Mouse (Mus musculus) lung, postnatal 10 days (tissue): ENCODE results near the gene Jsrp1.
"Not testable (repeated sequence)": the region's sequence is repeated elsewhere in the genome, so short reads cannot be mapped to it uniquely, and the experiment has no call there.

Experiments
- DNase-seq: peaks from one replicate; pipeline ENCODE4 v3.0.0; 2021

The Jsrp1 gene

DNA sequence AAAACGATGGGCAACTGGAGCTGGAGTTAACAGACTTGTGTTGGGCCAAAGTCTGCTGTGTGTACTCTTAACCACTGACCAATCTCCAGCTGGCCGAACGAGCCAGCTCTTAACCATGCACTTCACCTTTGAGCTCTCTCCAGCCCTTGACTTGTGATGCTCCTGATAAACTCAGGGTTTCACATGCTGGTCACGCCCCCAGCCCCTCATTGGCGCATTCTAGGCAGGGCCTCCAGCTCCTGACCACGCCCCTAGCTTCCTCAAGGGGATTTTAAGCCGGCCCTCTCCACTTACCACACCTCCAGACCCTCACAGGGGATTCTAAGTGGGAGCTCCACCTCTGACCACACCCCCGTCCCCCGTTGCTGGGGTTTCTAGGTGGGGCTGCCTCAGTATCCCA lies 17.8 kb upstream of the Jsrp1 start:
- DNase-seq = peak; percentile 85

GRCm38 (mm10) chr10:80829359-80830278 lies 16.3 kb upstream of the Jsrp1 start:
- no peak for DNase-seq

GRCm38 (mm10) chr10:80828587-80828986 lies 15.3 kb upstream of the Jsrp1 start:
- DNase-seq = not testable (repeated sequence)

- no peak for DNase-seq
Observed at GRCm38 (mm10) chr10:80827870-80828420, 14.6 kb upstream of the Jsrp1 start.

GRCm38 (mm10) chr10:80827063-80827869 lies 14.0 kb upstream of the Jsrp1 start:
- no peak for DNase-seq

GRCm38 (mm10) chr10:80826151-80827062 lies 13.1 kb upstream of the Jsrp1 start, which contains the start of gene Oaz1:
Gene Oaz1, plus strand, starts transcription at chr10:80826656.
- DNase-seq = peak; percentile 100

- DNase-seq = no peak
Observed at GRCm38 (mm10) chr10:80824827-80825226, 11.5 kb upstream of the Jsrp1 start.

DNA sequence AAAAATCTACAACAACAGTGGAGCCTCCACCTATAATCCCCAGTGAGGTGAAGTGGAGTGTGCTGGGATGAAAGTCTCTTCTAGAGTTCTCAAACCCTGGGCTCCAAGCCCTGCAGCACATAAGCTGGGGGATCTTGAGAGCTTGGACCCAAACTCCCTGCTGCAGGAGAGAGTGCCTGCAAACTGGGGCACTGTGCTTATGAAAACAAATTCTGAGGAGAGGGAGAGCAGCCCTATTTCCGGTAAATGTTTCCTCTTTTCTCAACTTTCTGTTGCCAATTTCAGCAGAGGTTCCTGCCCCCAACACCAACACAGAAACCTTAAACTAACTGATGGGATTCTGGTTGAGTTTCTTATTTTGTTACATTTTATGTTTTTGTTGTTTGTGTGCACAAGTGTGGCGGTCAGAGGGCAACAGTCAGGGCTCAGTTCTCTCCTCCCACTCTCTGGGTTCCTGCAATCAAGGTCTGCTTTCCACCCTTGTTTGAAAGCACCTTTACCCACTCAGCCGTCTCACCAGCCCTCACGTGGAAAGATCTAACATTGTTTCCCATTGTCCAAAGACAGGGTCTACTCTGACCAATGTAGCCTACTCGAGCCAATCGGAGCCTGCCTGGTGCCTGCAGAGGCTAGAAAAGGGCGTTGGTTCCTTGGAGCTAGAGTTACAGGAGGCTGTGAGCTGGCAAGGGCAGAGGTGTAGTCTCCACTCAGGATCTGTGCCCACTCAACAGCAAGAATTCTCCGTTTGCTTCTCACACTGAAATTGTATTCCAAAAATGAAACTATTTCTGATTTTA lies 10.7 kb upstream of the Jsrp1 start:
- no peak for DNase-seq

GRCm38 (mm10) chr10:80823316-80823715 lies 10.0 kb upstream of the Jsrp1 start:
- no peak for DNase-seq

- no peak for DNase-seq
Observed at GRCm38 (mm10) chr10:80822528-80822927, 9.2 kb upstream of the Jsrp1 start.

GRCm38 (mm10) chr10:80821991-80822390 lies 8.7 kb upstream of the Jsrp1 start:
- peak; percentile 62 for DNase-seq

DNA sequence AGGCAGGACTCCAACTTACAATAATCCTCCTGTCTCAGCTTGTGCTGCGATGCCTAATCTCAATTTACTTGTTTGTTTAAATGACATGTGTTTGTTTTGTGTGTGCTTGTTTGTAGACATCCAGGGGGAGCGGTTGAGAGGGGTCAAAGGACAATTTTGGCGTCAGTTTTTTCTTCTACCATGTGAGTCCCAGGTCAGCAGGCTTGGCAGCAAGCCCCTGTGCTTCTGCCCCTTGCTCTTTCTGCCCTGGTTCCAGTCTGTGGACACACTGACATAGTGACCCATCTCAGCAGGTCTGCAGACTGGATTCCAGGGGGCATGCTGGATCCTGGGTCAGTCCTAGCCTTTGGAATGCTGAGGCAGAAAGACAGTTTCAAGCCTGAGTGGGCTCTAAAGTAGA lies 6.1 kb upstream of the Jsrp1 start:
- no peak for DNase-seq

GRCm38 (mm10) chr10:80818599-80819281 lies 5.4 kb upstream of the Jsrp1 start:
- no peak for DNase-seq

GRCm38 (mm10) chr10:80817955-80818354 lies 4.7 kb upstream of the Jsrp1 start:
- not testable (repeated sequence) for DNase-seq

DNA sequence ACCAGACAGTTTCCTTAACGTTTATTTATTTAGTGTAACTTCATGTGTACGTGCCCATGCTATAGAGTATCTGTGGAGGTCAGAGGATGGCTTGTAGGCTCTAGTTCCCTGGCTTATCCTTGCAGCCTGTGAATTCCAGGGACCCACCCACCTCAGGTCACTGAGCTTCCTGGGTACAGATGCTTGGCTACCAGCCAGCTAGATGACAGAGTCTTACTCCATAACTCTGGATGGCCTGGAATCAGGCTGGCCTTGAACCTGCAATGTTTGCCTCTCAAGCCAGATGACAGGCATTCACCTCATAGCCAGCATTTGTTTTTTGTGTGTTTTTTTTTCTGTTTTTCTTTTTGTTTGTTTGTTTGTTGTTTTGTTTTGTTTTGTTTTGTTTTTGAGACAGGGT lies 3.9 kb upstream of the Jsrp1 start:
- DNase-seq = no peak

DNA sequence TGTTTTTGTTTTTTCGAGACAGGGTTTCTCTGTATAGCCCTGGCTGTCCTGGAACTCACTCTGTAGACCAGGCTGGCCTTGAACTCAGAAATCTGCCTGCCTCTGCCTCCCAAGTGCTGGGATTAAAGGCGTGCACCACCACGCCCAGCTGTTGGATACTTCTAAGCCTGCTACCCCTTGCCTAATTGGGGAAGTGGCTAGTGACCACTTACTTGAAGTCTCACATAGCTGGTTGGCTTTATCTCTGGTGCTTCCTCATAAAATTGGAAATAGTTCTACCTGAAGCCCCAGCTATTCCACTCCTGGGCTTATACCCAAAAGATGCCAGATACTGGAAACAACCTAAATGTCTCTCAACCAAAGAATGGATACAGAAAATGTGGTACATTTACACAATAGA lies 3.0 kb upstream of the Jsrp1 start:
- not testable (repeated sequence) for DNase-seq

DNA sequence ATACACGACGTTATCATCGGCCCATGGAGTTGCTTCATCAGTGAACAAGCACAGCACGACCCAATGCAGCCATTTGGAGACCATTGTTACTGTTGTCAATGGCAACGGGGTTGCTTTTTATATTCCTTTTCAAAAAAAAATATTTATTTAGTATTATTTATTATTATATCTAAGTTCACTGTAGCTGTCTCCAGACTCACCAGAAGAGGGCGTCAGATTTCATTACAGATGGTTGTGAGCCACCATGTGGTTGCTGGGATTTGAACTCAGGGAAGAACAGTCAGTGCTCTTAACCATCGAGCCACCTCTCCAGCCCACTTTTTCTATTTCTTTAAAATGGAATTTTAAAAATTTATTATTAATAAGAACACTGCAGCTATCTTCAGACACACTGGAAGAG lies 1.5 kb upstream of the Jsrp1 start:
- no peak for DNase-seq

- no peak for DNase-seq
Observed at GRCm38 (mm10) chr10:80812391-80813041, 782 bp downstream of the Jsrp1 start.

DNA sequence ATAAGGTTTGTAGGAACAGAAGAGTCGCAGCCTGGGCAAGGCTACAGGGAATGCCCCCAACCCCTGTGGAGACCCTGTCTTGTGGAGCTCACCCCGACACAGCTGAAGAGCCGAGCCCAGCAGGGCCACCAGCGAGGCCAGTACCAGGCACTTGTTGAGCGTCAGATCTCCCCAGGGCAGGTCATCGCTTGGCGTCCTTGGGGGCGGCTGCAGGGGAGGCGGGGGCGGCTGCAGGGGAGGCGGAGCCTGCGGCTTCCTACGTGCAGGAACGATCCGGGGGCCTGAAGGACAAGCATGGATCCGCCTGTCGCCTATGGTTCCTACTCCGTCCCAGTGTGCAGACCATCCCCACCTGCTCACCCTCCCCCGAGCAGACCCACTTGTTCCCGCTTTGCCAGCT lies 3.2 kb downstream of the Jsrp1 start:
- no peak for DNase-seq

DNA sequence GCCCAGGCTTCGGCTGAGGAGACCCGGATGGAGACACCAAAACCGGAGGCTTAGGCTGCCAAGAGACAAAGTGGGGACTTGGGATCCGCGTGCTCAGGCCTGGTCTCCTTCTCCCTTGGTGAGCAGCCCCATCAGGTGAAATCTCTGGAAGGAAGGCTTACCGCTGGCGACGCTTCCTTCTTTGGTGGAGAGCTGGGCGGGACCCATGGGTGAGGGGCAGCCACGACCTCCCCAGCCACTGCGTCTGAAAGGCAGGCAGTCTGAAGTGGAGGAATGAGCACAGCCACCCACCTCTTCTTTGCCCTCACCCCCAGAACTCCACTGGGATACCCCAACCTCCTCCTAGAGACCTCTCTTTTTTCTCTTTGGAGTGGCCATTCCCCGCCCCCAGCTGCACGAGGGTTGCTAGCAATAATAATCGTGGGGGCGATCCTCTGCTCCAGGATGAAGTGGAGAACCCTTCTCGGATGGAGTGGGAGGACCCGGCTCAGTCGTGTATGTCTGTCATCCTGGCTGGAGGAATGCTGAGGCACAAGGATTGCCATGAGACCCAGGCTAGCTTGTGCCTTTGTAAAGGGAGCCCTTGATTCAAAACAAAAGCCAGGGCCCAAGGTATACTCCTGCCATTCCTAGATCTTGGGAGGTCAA lies 4.2 kb downstream of the Jsrp1 start:
- DNase-seq = no peak
